Mouse (Mus musculus): Measurements from ENCODE around the gene Prdx4. TPM values are rescaled to one million over a fixed set of nuclear protein-coding genes. Genes with fewer than 3 reads are reported as not detected.
"Not testable (repeated sequence)": the region's sequence is repeated elsewhere in the genome, so short reads cannot be mapped to it uniquely, and the experiment has no call there.

The Prdx4 gene
- total RNA-seq (2014; rRNA removed) = 87.6 and 110 TPM in 2 replicates
- 138 and 143 TPM in 2 replicates for polyA plus RNA-seq (2015; fragmentation: Nextera tagmentation; extraction: Ambion mirVana)

DNA sequence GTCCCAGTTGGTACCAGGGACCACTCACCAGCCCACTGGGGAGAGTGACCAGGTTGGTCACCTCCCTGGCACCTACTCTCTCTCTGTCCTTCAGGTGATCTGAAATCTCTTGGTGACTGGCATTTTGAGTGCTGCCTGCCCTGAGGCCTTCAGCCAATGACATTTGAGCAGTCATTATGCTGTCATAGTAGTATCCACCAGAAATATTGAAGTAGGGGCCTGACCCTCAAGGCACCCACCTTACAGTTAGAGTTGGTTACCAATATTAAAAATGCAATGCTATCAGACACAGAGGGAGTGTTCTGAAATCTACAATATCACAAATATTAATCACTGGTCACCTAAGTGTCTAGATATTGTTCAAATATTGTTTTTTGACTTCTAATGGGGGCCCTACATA lies at the start of gene Prdx4:
Gene Prdx4, minus strand, starts transcription at position 101 of the 400 bp plus-strand sequence.
- DNase-seq (ENCODE audit: low spot score) (no peak), ATAC-seq (no peak)
- H3K4me3 ChIP-seq (ENCODE audit: low read length) = no peak within 1 kb of the TSS
- no peaks in the 10 kb centered on the region for H3K4me1 ChIP-seq (ENCODE audit: insufficient read depth, low read length)
- no peak for TF ChIP-seq CTCF (IDR thresholded peaks at IDR 0.05; ENCODE audit: low read depth)
- H3K27ac ChIP-seq = no peak within 1 kb of the TSS
- no peak within 1 kb of the TSS for H3K4me2 ChIP-seq (ENCODE audit: low read depth, low read length)
- H3K27me3 ChIP-seq (ENCODE audit: insufficient read depth, low read length) = no peaks in the 10 kb centered on the region
- H3K9me3 ChIP-seq (ENCODE audit: low read length) = no peaks in the 10 kb centered on the region
- H3K9ac ChIP-seq (replicated peaks; ENCODE audit: low read length) = no peak within 1 kb of the TSS
- H3K36me3 ChIP-seq (ENCODE audit: insufficient read depth, low read length) = no peaks in the 10 kb centered on the region

DNA sequence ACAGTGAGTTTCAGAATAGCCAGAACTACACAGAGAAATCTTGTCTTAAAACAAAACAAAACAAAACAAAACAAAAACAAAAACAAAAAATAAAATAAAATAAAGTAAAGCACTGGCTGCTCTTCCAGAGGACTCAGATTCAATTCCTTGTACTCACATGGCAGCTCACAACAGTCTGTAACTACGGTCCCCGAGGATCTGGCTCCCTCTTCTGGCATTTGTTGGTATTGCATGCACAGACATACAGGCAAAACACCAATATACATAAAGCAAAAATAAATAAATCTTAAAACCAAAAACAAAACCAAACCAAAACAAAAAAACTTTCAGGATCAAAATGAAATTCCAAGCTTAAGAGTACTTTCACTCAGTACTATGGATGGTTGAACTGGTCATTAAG lies 36.0 kb upstream of the Prdx4 start:
- DNase-seq (ENCODE audit: low spot score) (peak; percentile 52), ATAC-seq (no peak)
- H3K4me2 ChIP-seq (ENCODE audit: low read depth, low read length) = no peak overlapping the region
- 28% methylated on average over 2 of the region's 2 CpGs for WGBS
- no peaks in the 10 kb centered on the region for H3K36me3 ChIP-seq (ENCODE audit: insufficient read depth, low read length)
- no peak overlapping the region for H3K4me3 ChIP-seq (ENCODE audit: low read length)
- H3K9ac ChIP-seq (replicated peaks; ENCODE audit: low read length) = no peak overlapping the region
- TF ChIP-seq CTCF (IDR thresholded peaks at IDR 0.05; ENCODE audit: low read depth) = peak; percentile 63
- no peaks in the 10 kb centered on the region for H3K27me3 ChIP-seq (ENCODE audit: insufficient read depth, low read length)
- H3K9me3 ChIP-seq (ENCODE audit: low read length) = no peaks in the 10 kb centered on the region
- no peak overlapping the region for H3K27ac ChIP-seq
- no peaks in the 10 kb centered on the region for H3K4me1 ChIP-seq (ENCODE audit: insufficient read depth, low read length)

DNA sequence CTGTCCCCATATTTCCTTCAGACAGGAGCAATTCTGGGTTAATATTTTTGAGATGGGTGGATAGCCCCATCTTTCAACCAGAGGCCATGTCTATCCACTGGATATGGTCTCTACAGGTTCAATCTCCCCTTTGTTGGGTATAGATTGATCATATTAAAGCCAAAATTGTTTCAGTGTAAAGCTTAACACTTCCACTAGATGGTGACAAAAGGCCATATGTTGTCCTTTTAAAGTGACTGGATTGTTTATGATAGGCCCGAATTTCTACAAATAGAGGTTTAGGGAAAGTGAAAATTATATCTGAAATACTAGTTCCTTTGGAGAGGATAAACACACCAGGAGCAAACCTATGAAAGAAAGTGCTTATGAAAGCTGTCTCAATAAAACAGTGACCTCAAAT lies 34.9 kb upstream of the Prdx4 start:
- H3K4me1 ChIP-seq (ENCODE audit: insufficient read depth, low read length) = no peaks in the 10 kb centered on the region
- peak; percentile 61 for DNase-seq (ENCODE audit: low spot score)
- no peaks in the 10 kb centered on the region for H3K27me3 ChIP-seq (ENCODE audit: insufficient read depth, low read length)
- no peaks in the 10 kb centered on the region for H3K9me3 ChIP-seq (ENCODE audit: low read length)
- 39% methylated on average over 1 of the region's 1 CpGs for WGBS
- TF ChIP-seq CTCF (IDR thresholded peaks at IDR 0.05; ENCODE audit: low read depth) = peak; percentile 57
- no peak overlapping the region for H3K4me3 ChIP-seq (ENCODE audit: low read length)
- H3K4me2 ChIP-seq (ENCODE audit: low read depth, low read length) = no peak overlapping the region
- ATAC-seq = 0 out of 2 replicates have a peak, but pooled peaks have one; percentile 38
- no peak overlapping the region for H3K9ac ChIP-seq (replicated peaks; ENCODE audit: low read length)
- no peaks in the 10 kb centered on the region for H3K36me3 ChIP-seq (ENCODE audit: insufficient read depth, low read length)
- H3K27ac ChIP-seq = no peak overlapping the region

DNA sequence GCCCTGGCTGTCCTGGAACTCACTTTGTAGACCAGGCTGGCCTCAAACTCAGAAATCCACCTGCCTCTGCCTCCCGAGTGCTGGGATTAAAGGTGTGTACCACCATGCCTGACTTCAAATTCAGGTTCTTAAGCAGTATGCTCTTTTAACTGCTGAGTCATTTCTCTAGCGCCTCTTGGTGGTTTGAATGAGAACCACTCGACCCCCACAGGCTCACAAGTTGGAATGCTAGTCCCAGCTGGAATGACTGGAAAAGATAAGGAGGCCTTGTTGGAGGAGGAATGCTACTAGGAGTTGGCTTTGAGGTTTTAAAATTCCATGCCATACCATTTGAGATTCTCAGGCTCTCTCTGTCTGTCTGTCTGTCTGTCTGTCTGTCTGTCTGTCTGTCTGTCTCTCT lies 29.6 kb upstream of the Prdx4 start:
- H3K4me1 ChIP-seq (ENCODE audit: insufficient read depth, low read length); H3K36me3 ChIP-seq (ENCODE audit: insufficient read depth, low read length); H3K27ac ChIP-seq; H3K4me2 ChIP-seq (ENCODE audit: low read depth, low read length); H3K27me3 ChIP-seq (ENCODE audit: insufficient read depth, low read length); H3K4me3 ChIP-seq (ENCODE audit: low read length); H3K9ac ChIP-seq (replicated peaks; ENCODE audit: low read length); ATAC-seq; DNase-seq (ENCODE audit: low spot score); H3K9me3 ChIP-seq (ENCODE audit: low read length): not testable (repeated sequence)
- 42% methylated on average over 3 of the region's 3 CpGs for WGBS

DNA sequence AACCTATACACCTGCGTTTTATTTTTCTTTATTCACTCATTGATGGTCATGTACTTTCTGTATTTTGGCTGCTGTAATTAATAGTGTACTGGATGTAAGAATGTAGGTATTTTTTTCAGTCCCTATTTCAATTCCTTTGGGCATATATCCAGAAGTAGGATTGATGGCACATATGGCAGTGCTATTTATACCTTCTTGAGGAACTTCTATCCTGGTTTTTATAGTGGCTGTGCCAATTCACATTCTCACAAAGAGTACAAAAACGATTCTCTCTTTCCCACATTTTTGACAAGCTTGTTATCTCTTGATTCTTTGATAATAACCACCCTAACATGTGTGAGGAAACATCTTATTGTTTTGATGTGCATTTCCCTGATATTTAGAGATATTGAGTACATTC lies 24.5 kb upstream of the Prdx4 start:
- Histone ChIP-seq H3K9ac (replicated peaks; ENCODE audit: low read length) (no peak overlapping the region), H3K9me3 (ENCODE audit: low read length) (no peaks in the 10 kb centered on the region), H3K27me3 (ENCODE audit: insufficient read depth, low read length) (no peaks in the 10 kb centered on the region), H3K4me2 (ENCODE audit: low read depth, low read length) (no peak overlapping the region), H3K4me1 (ENCODE audit: insufficient read depth, low read length) (no peaks in the 10 kb centered on the region), H3K36me3 (ENCODE audit: insufficient read depth, low read length) (no peaks in the 10 kb centered on the region), H3K27ac (no peak overlapping the region), H3K4me3 (ENCODE audit: low read length) (no peak overlapping the region)
- WGBS = 45% methylated on average over 2 of the region's 2 CpGs
- TF ChIP-seq CTCF (IDR thresholded peaks at IDR 0.05; ENCODE audit: low read depth) = no peak
- no peak for DNase-seq (ENCODE audit: low spot score)
- no peak for ATAC-seq

DNA sequence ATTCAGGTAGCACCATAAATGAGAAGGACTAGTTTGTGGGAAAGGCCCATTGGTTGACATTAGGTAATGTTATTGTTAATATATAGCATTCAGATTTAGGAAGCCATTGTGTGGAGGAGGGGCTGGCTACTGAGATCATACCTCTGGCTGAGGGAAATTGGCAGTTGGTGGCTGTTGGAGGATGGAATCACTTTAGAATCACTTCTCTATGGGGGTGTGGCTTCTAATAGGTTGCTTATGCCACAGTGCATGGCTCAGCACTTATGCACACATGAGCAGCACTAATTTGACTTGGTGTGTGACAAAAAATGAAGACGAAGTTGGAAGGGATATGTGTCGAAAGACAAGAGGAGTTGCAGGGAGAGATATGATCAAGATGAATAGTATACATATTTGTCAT lies 5.7 kb upstream of the Prdx4 start:
- ATAC-seq (no peak), DNase-seq (ENCODE audit: low spot score) (no peak)
- Histone ChIP-seq H3K4me3 (ENCODE audit: low read length) (no peak overlapping the region), H3K27ac (no peak overlapping the region), H3K36me3 (ENCODE audit: insufficient read depth, low read length) (no peaks in the 10 kb centered on the region), H3K4me1 (ENCODE audit: insufficient read depth, low read length) (no peaks in the 10 kb centered on the region), H3K9me3 (ENCODE audit: low read length) (no peaks in the 10 kb centered on the region), H3K27me3 (ENCODE audit: insufficient read depth, low read length) (no peaks in the 10 kb centered on the region), H3K9ac (replicated peaks; ENCODE audit: low read length) (no peak overlapping the region), H3K4me2 (ENCODE audit: low read depth, low read length) (no peak overlapping the region)
- 86% methylated on average over 2 of the region's 2 CpGs for WGBS
- no peak for TF ChIP-seq CTCF (IDR thresholded peaks at IDR 0.05; ENCODE audit: low read depth)

DNA sequence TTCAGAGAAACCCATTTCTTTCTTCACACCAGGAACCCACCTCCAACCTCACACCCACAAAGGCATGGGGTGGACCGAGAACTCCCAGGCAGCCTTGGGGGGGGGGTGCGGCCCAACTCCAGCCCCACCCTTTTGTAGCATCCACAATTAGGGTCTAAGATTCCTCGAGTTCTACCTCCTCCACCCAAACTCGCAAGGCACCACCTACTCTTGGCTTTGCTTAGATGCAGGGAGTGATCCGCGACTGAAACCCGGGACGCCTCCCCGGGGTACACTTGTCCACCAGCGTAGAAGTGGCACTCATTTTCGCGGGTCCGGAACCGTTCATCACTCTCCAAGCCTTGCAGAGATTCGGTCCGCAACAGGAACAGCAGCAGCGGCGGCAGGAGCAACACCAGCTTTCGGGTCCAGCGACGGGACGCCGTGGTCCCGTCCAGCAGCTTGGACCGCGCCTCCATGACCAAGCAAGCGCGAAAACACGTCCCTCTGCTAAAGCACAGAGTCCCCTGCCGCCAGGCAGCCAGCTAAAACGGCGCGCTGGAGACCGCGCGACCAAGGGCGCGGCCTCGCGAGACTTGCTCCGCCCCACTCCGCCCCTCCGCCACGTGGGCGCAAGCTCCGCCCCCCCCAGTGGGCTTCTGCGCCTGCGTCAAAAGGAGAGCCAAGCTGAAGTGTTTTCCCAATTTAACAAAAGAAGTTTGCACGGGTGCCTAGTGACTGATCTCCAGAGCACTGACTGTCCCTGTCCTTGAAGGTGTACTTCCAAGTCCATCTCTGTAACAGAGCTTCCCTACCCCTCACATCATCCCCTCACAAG lies 2.4 kb downstream of the Prdx4 start:
- peak overlapping the region; percentile 69 for H3K27ac ChIP-seq
- WGBS = 24% methylated on average over 49 of the region's 49 CpGs
- H3K27me3 ChIP-seq (ENCODE audit: insufficient read depth, low read length) = no peaks in the 10 kb centered on the region
- H3K4me3 ChIP-seq (ENCODE audit: low read length) = peak overlapping the region; percentile 59
- H3K9ac ChIP-seq (replicated peaks; ENCODE audit: low read length) = peak overlapping the region; percentile 59
- DNase-seq (ENCODE audit: low spot score) = peak; percentile 90
- no peaks in the 10 kb centered on the region for H3K36me3 ChIP-seq (ENCODE audit: insufficient read depth, low read length)
- ATAC-seq = peak; percentile 99
- no peaks in the 10 kb centered on the region for H3K9me3 ChIP-seq (ENCODE audit: low read length)
- no peaks in the 10 kb centered on the region for H3K4me1 ChIP-seq (ENCODE audit: insufficient read depth, low read length)
- TF ChIP-seq CTCF (IDR thresholded peaks at IDR 0.05; ENCODE audit: low read depth) = no peak
- peak overlapping the region; percentile 61 for H3K4me2 ChIP-seq (ENCODE audit: low read depth, low read length)

Measured in hindbrain, postnatal 0 days (tissue).